Comparison of ENCODE assay signal across 8 mouse cellular contexts in genomic region chr4:101198333-101198732, GRCm38 (mm10).
DNase-seq lines count a peak whose midpoint lies in the region; ATAC-seq and TF ChIP-seq lines count a peak whose summit lies in the region.

No protein-coding gene starts in this region.

- peaks cover 3% of the 10 kb centered on the region for H3K36me3 ChIP-seq in liver, adult 2 months (ENCODE audit: control insufficient read depth, insufficient read depth, low read length)
- no peaks in the 10 kb centered on the region for H3K36me3 ChIP-seq in heart, embryonic 15.5 days
- H3K36me3 ChIP-seq in forebrain, embryonic 12.5 days (replicated peaks) = no peaks in the 10 kb centered on the region

- no peak overlapping the region for H3K4me3 ChIP-seq in liver, adult 2 months (ENCODE audit: insufficient read depth, low read depth, low read length)
- H3K4me3 ChIP-seq in heart, embryonic 15.5 days = no peak overlapping the region
- H3K4me3 ChIP-seq in forebrain, embryonic 12.5 days (replicated peaks) = no peak overlapping the region

- no peak for TF ChIP-seq POLR2A in liver, adult 2 months (IDR thresholded peaks at IDR 0.05; ENCODE audit: extremely low read depth, insufficient read depth, low read length)

- H3K27me3 ChIP-seq in liver, adult 2 months (ENCODE audit: control insufficient read depth, insufficient read depth, low read length) = no peaks in the 10 kb centered on the region
- no peaks in the 10 kb centered on the region for H3K27me3 ChIP-seq in heart, embryonic 15.5 days
- H3K27me3 ChIP-seq in forebrain, embryonic 12.5 days = no peaks in the 10 kb centered on the region

- H3K4me1 ChIP-seq in liver, adult 2 months (ENCODE audit: control insufficient read depth, insufficient read depth, low read length) = peaks cover 36% of the 10 kb centered on the region
- H3K4me1 ChIP-seq in heart, embryonic 15.5 days (replicated peaks) = peaks cover 24% of the 10 kb centered on the region
- no peaks in the 10 kb centered on the region for H3K4me1 ChIP-seq in forebrain, embryonic 12.5 days

- peak; percentile 85 for DNase-seq in liver, adult 2 months (ENCODE audit: extremely low read depth, low read depth, low spot score)
- DNase-seq in liver = no peak
- peak; percentile 79 to 84 for DNase-seq in cerebellum, adult 18-20 months
- peak; percentile 34 to 47 for DNase-seq in left cerebral cortex, adult 18-20 months (ENCODE audit: low spot score in 2 of 2)
- DNase-seq in yolk sac, embryonic 10.5 days (ENCODE audit: low spot score) = no peak

- H3K27ac ChIP-seq in liver, adult 2 months (replicated peaks; ENCODE audit: insufficient read depth, low read depth, low read length) = peak overlapping the region; percentile 31; the same call in 1 of the 2 replicates
- H3K27ac ChIP-seq in heart, embryonic 15.5 days = no peak overlapping the region; the same call in 1 of the 2 replicates
- H3K27ac ChIP-seq in forebrain, embryonic 12.5 days = no peak overlapping the region

- 1% methylated on average over 2 of the region's 2 CpGs for WGBS in liver, adult 2 months
- 6% methylated on average over 2 of the region's 2 CpGs for WGBS in heart, embryonic 15.5 days
- WGBS in forebrain, embryonic 12.5 days = 77% methylated on average over 2 of the region's 2 CpGs

- no peak overlapping the region for H3K4me2 ChIP-seq in heart, embryonic 15.5 days
- H3K4me2 ChIP-seq in forebrain, embryonic 12.5 days = no peak overlapping the region

- TF ChIP-seq CTCF in liver, adult 2 months (IDR thresholded peaks at IDR 0.05; ENCODE audit: low read depth, low read length) = peak; percentile 73

- H3K9me3 ChIP-seq in heart, embryonic 15.5 days (replicated peaks) = no peaks in the 10 kb centered on the region
- no peaks in the 10 kb centered on the region for H3K9me3 ChIP-seq in forebrain, embryonic 12.5 days

- H3K79me2 ChIP-seq in liver, adult 2 months (ENCODE audit: control insufficient read depth, insufficient read depth, low read length) = peaks cover 57% of the 10 kb centered on the region

- H3K9ac ChIP-seq in liver, adult 2 months (ENCODE audit: low read depth, low read length) = no peak overlapping the region
- H3K9ac ChIP-seq in heart, embryonic 15.5 days = no peak overlapping the region
- H3K9ac ChIP-seq in forebrain, embryonic 12.5 days = no peak overlapping the region

- ATAC-seq in heart, embryonic 15.5 days (replicated peaks; ENCODE audit: insufficient number of reproducible peaks, insufficient read depth, low FRiP score, low read depth) = 0 out of 2 replicates have a peak, but pooled peaks have one; percentile 50
- ATAC-seq in monocyte, adult 5-6 weeks (replicated peaks; ENCODE audit: insufficient number of reproducible peaks, low FRiP score, low TSS enrichment, poor library complexity, severe bottlenecking) = peak; percentile 57
- no peak for ATAC-seq in forebrain, embryonic 12.5 days (ENCODE audit: low FRiP score)

Comparison
In these comparisons a context has a peak if more than half of its experiments do, and no peak if none do; other contexts are left out.
1. DNase-seq: peak in liver, adult 2 months (single experiment), cerebellum, adult 18-20 months (2 of 2) and left cerebral cortex, adult 18-20 months (2 of 2); none in liver (single experiment) and yolk sac, embryonic 10.5 days (single experiment).